Mouse (Mus musculus): ENCODE results near the gene Thbs4.

Gene Thbs4

GRCm38 (mm10) chr13:92711821-92712220 lies 82.8 kb downstream of the Thbs4 start:
- no peak for DNase-seq

GRCm38 (mm10) chr13:92710361-92710760 lies 84.3 kb downstream of the Thbs4 start:
- no peak for DNase-seq

GRCm38 (mm10) chr13:92709535-92709934 lies 85.1 kb downstream of the Thbs4 start:
- no peak for DNase-seq

GRCm38 (mm10) chr13:92708466-92708865 lies 86.2 kb downstream of the Thbs4 start:
- DNase-seq: no peak

- no peak for DNase-seq
These were observed 86.7 kb downstream of the Thbs4 start for GRCm38 (mm10) chr13:92707941-92708340.

- no peak for DNase-seq
These were observed 88.1 kb downstream of the Thbs4 start for GRCm38 (mm10) chr13:92706342-92707061.

- DNase-seq: no peak
These were observed 89.5 kb downstream of the Thbs4 start for GRCm38 (mm10) chr13:92705016-92705535.

GRCm38 (mm10) chr13:92704189-92704588 lies 90.4 kb downstream of the Thbs4 start:
- DNase-seq: no peak

GRCm38 (mm10) chr13:92703241-92704027 lies 91.2 kb downstream of the Thbs4 start:
- DNase-seq: peak; percentile 68 to 79

GRCm38 (mm10) chr13:92702035-92702434 lies 92.6 kb downstream of the Thbs4 start:
- DNase-seq: no peak
